Comparison of ENCODE assay signal across 8 mouse cellular contexts in genomic region chr3:116748391-116749170, GRCm38 (mm10). TPM values are rescaled to one million over a fixed set of nuclear protein-coding genes. Genes with fewer than 3 reads are reported as not detected.
DNase-seq lines count a peak whose midpoint lies in the region; ATAC-seq lines count a peak whose summit lies in the region.

No protein-coding gene starts in this region.

- WGBS in kidney, embryonic 16.5 days = 52% methylated on average over 8 of the region's 8 CpGs
- WGBS in embryonic facial prominence, embryonic 10.5 days = 53% methylated on average over 8 of the region's 8 CpGs
- WGBS in liver, embryonic 13.5 days (ENCODE audit: insufficient replicate concordance) = 55% methylated on average over 8 of the region's 8 CpGs
- WGBS in neural tube, embryonic 14.5 days = 55% methylated on average over 8 of the region's 8 CpGs

- H3K27ac ChIP-seq in kidney, embryonic 16.5 days (ENCODE audit: low read length) = no peak overlapping the region
- no peak overlapping the region for H3K27ac ChIP-seq in embryonic facial prominence, embryonic 10.5 days (replicated peaks)
- no peak overlapping the region for H3K27ac ChIP-seq in liver, embryonic 13.5 days
- no peak overlapping the region for H3K27ac ChIP-seq in neural tube, embryonic 14.5 days (ENCODE audit: low read depth, low read length)

- H3K36me3 ChIP-seq in kidney, embryonic 16.5 days (ENCODE audit: insufficient read depth, low read length) = peaks cover 18% of the 10 kb centered on the region; the same call in 1 of the 2 replicates
- peaks cover 14% of the 10 kb centered on the region for H3K36me3 ChIP-seq in embryonic facial prominence, embryonic 10.5 days (replicated peaks)
- H3K36me3 ChIP-seq in liver, embryonic 13.5 days = peaks cover 18% of the 10 kb centered on the region
- H3K36me3 ChIP-seq in neural tube, embryonic 14.5 days (ENCODE audit: control insufficient read depth, insufficient read depth, low read length) = peaks cover 16% of the 10 kb centered on the region

- H3K4me3 ChIP-seq in kidney, embryonic 16.5 days (ENCODE audit: low read length) = no peak overlapping the region
- no peak overlapping the region for H3K4me3 ChIP-seq in embryonic facial prominence, embryonic 10.5 days
- H3K4me3 ChIP-seq in liver, embryonic 13.5 days (replicated peaks) = no peak overlapping the region
- H3K4me3 ChIP-seq in neural tube, embryonic 14.5 days (ENCODE audit: low read depth, low read length) = no peak overlapping the region

- peak; percentile 12 for DNase-seq in kidney, adult 11 months
- DNase-seq in Muller cell, postnatal 12 days (ENCODE audit: inconsistent ontology term) = peak; percentile 19
- peak; percentile 66 for DNase-seq in embryonic facial prominence, embryonic 10.5 days (ENCODE audit: low spot score)
- DNase-seq in hindlimb bud, embryonic 11.5 days (ENCODE audit: extremely low spot score, low read depth, low spot score) = peak; percentile 37
- peak; percentile 28 for DNase-seq in liver, embryonic 13.5 days
- no peak for DNase-seq in urinary bladder, postnatal 4 days (ENCODE audit: low spot score in 2 of 2)

- ATAC-seq in kidney, embryonic 16.5 days (ENCODE audit: low FRiP score, low TSS enrichment) = no peak
- ATAC-seq in liver, embryonic 13.5 days (ENCODE audit: low read depth) = peak; percentile 13; the same call in 1 of the 2 replicates
- peak; percentile 46; the same call in 1 of the 2 replicates for ATAC-seq in neural tube, embryonic 14.5 days (ENCODE audit: low read depth)

- H3K27me3 ChIP-seq in kidney, embryonic 16.5 days (ENCODE audit: insufficient read depth, low read length) = no peaks in the 10 kb centered on the region
- no peaks in the 10 kb centered on the region for H3K27me3 ChIP-seq in embryonic facial prominence, embryonic 10.5 days (replicated peaks; ENCODE audit: low read depth, poor library complexity, severe bottlenecking)
- H3K27me3 ChIP-seq in liver, embryonic 13.5 days = no peaks in the 10 kb centered on the region
- H3K27me3 ChIP-seq in neural tube, embryonic 14.5 days (ENCODE audit: control insufficient read depth, insufficient read depth, low read length) = no peaks in the 10 kb centered on the region

- no peak overlapping the region for H3K4me2 ChIP-seq in kidney, embryonic 16.5 days (replicated peaks; ENCODE audit: low read depth, low read length)
- H3K4me2 ChIP-seq in liver, embryonic 13.5 days = no peak overlapping the region
- H3K4me2 ChIP-seq in neural tube, embryonic 14.5 days (ENCODE audit: low read depth, low read length) = no peak overlapping the region

- no peak overlapping the region for H3K9ac ChIP-seq in kidney, embryonic 16.5 days (replicated peaks; ENCODE audit: low read length)
- H3K9ac ChIP-seq in liver, embryonic 13.5 days = no peak overlapping the region
- no peak overlapping the region for H3K9ac ChIP-seq in neural tube, embryonic 14.5 days (replicated peaks; ENCODE audit: low read depth, low read length)

- H3K9me3 ChIP-seq in kidney, embryonic 16.5 days (ENCODE audit: low read length) = no peaks in the 10 kb centered on the region
- no peaks in the 10 kb centered on the region for H3K9me3 ChIP-seq in embryonic facial prominence, embryonic 10.5 days
- no peaks in the 10 kb centered on the region for H3K9me3 ChIP-seq in liver, embryonic 13.5 days (replicated peaks)
- no peaks in the 10 kb centered on the region for H3K9me3 ChIP-seq in neural tube, embryonic 14.5 days (ENCODE audit: control insufficient read depth, low read length)

- H3K4me1 ChIP-seq in kidney, embryonic 16.5 days (ENCODE audit: insufficient read depth, low read length) = no peaks in the 10 kb centered on the region
- no peaks in the 10 kb centered on the region for H3K4me1 ChIP-seq in embryonic facial prominence, embryonic 10.5 days
- no peaks in the 10 kb centered on the region for H3K4me1 ChIP-seq in liver, embryonic 13.5 days (replicated peaks)
- H3K4me1 ChIP-seq in neural tube, embryonic 14.5 days (ENCODE audit: control insufficient read depth, insufficient read depth, low read length) = no peaks in the 10 kb centered on the region

RNA-seq across cellular contexts. Expression of gene Slc35a3, which starts 36.0 kb away (rescaled TPM):
- polyA plus RNA-seq in kidney, embryonic 16.5 days (2015; fragmentation: Nextera tagmentation; extraction: Ambion mirVana) = 18.2 and 18.4 TPM in 2 replicates
- 7.8 and 8.7 TPM in 2 replicates for polyA plus RNA-seq in embryonic facial prominence, embryonic 10.5 days (2016; fragmentation: Nextera tagmentation; extraction: Ambion mirVana)
- 7.9 and 10.3 TPM in 2 replicates for polyA plus RNA-seq in liver, embryonic 13.5 days (2015; fragmentation: Nextera tagmentation; extraction: Ambion mirVana)
- polyA plus RNA-seq in neural tube, embryonic 14.5 days (2014; fragmentation: Nextera tagmentation; extraction: Ambion mirVana) = 10.5 and 11.7 TPM in 2 replicates

RNA-seq across cellular contexts. Expression of gene Agl, which starts 59.4 kb away (rescaled TPM):
- 18.1 and 20.6 TPM in 2 replicates for polyA plus RNA-seq in kidney, embryonic 16.5 days (2015; fragmentation: Nextera tagmentation; extraction: Ambion mirVana)
- 9.9 and 10.2 TPM in 2 replicates for polyA plus RNA-seq in embryonic facial prominence, embryonic 10.5 days (2016; fragmentation: Nextera tagmentation; extraction: Ambion mirVana)
- 4.4 and 6.0 TPM in 2 replicates for polyA plus RNA-seq in liver, embryonic 13.5 days (2015; fragmentation: Nextera tagmentation; extraction: Ambion mirVana)
- 22.3 and 22.5 TPM in 2 replicates for polyA plus RNA-seq in neural tube, embryonic 14.5 days (2014; fragmentation: Nextera tagmentation; extraction: Ambion mirVana)

Comparison
In these comparisons a context has a peak if more than half of its experiments do, and no peak if none do; other contexts are left out.
1. DNase-seq: peak in kidney, adult 11 months (single experiment), Muller cell, postnatal 12 days (single experiment), embryonic facial prominence, embryonic 10.5 days (single experiment), hindlimb bud, embryonic 11.5 days (single experiment) and liver, embryonic 13.5 days (single experiment); none in urinary bladder, postnatal 4 days (0 of 2).